Mouse (Mus musculus): ENCODE data around the gene Fgfr4. TPM values are rescaled to one million over a fixed set of nuclear protein-coding genes. Genes with fewer than 3 reads are reported as not detected.
A peak's percentile ranks its signal among the peaks of the same experiment; 100 is the strongest.
"Not testable (repeated sequence)": the region's sequence is repeated elsewhere in the genome, so short reads cannot be mapped to it uniquely, and the experiment has no call there.

The Fgfr4 gene
- total RNA-seq, 1 experiment from 2014 or later = not detected

- ATAC-seq (replicated peaks in 1 of 2; ENCODE audit: insufficient read depth in 1 of 2, low FRiP score in 2 of 2, low TSS enrichment in 1 of 2, low read depth in 1 of 2, poor library complexity in 2 of 2, severe bottlenecking in 2 of 2) = no peak
These were observed 15.4 kb downstream of the Fgfr4 start for GRCm38 (mm10) chr13:55167798-55168197.

GRCm38 (mm10) chr13:55168255-55168654, 15.8 kb downstream of the Fgfr4 start:
- ATAC-seq (replicated peaks in 1 of 2; ENCODE audit: insufficient read depth in 1 of 2, low FRiP score in 2 of 2, low TSS enrichment in 1 of 2, low read depth in 1 of 2, poor library complexity in 2 of 2, severe bottlenecking in 2 of 2) = no peak

GRCm38 (mm10) chr13:55168958-55169369, 16.5 kb downstream of the Fgfr4 start:
- ATAC-seq (replicated peaks in 1 of 2; ENCODE audit: insufficient read depth in 1 of 2, low FRiP score in 2 of 2, low TSS enrichment in 1 of 2, low read depth in 1 of 2, poor library complexity in 2 of 2, severe bottlenecking in 2 of 2) = no peak

GRCm38 (mm10) chr13:55171517-55172335, 19.3 kb downstream of the Fgfr4 start:
- peak; percentile 7 to 17; a peak in 1 of 4 replicates for ATAC-seq (replicated peaks in 1 of 2; ENCODE audit: insufficient read depth in 1 of 2, low FRiP score in 2 of 2, low TSS enrichment in 1 of 2, low read depth in 1 of 2, poor library complexity in 2 of 2, severe bottlenecking in 2 of 2)

- no peak for ATAC-seq (replicated peaks in 1 of 2; ENCODE audit: insufficient read depth in 1 of 2, low FRiP score in 2 of 2, low TSS enrichment in 1 of 2, low read depth in 1 of 2, poor library complexity in 2 of 2, severe bottlenecking in 2 of 2)
These were observed 19.9 kb downstream of the Fgfr4 start for GRCm38 (mm10) chr13:55172336-55172770.

- ATAC-seq (replicated peaks in 1 of 2; ENCODE audit: insufficient read depth in 1 of 2, low FRiP score in 2 of 2, low TSS enrichment in 1 of 2, low read depth in 1 of 2, poor library complexity in 2 of 2, severe bottlenecking in 2 of 2) = no peak
These were observed 21.9 kb downstream of the Fgfr4 start for GRCm38 (mm10) chr13:55174347-55174746.

GRCm38 (mm10) chr13:55176265-55176664, 23.8 kb downstream of the Fgfr4 start:
- ATAC-seq (replicated peaks in 1 of 2; ENCODE audit: insufficient read depth in 1 of 2, low FRiP score in 2 of 2, low TSS enrichment in 1 of 2, low read depth in 1 of 2, poor library complexity in 2 of 2, severe bottlenecking in 2 of 2) = no peak

GRCm38 (mm10) chr13:55177903-55178496, 25.6 kb downstream of the Fgfr4 start:
- ATAC-seq (replicated peaks in 1 of 2; ENCODE audit: insufficient read depth in 1 of 2, low FRiP score in 2 of 2, low TSS enrichment in 1 of 2, low read depth in 1 of 2, poor library complexity in 2 of 2, severe bottlenecking in 2 of 2) = no peak

- ATAC-seq (replicated peaks in 1 of 2; ENCODE audit: insufficient read depth in 1 of 2, low FRiP score in 2 of 2, low TSS enrichment in 1 of 2, low read depth in 1 of 2, poor library complexity in 2 of 2, severe bottlenecking in 2 of 2) = peak in 1 of 2 experiments; percentile 47; a peak in 1 of 4 replicates
These were observed 26.1 kb downstream of the Fgfr4 start for GRCm38 (mm10) chr13:55178556-55178955.

- no peak for ATAC-seq (replicated peaks in 1 of 2; ENCODE audit: insufficient read depth in 1 of 2, low FRiP score in 2 of 2, low TSS enrichment in 1 of 2, low read depth in 1 of 2, poor library complexity in 2 of 2, severe bottlenecking in 2 of 2)
These were observed 27.2 kb downstream of the Fgfr4 start for GRCm38 (mm10) chr13:55179591-55179990.

- ATAC-seq (replicated peaks in 1 of 2; ENCODE audit: insufficient read depth in 1 of 2, low FRiP score in 2 of 2, low TSS enrichment in 1 of 2, low read depth in 1 of 2, poor library complexity in 2 of 2, severe bottlenecking in 2 of 2) = no peak
These were observed 29.3 kb downstream of the Fgfr4 start for GRCm38 (mm10) chr13:55181786-55182172.

- peak; percentile 89 to 90 for ATAC-seq (replicated peaks in 1 of 2; ENCODE audit: insufficient read depth in 1 of 2, low FRiP score in 2 of 2, low TSS enrichment in 1 of 2, low read depth in 1 of 2, poor library complexity in 2 of 2, severe bottlenecking in 2 of 2)
These were observed 29.9 kb downstream of the Fgfr4 start for GRCm38 (mm10) chr13:55182173-55182894.

- no peak for ATAC-seq (replicated peaks in 1 of 2; ENCODE audit: insufficient read depth in 1 of 2, low FRiP score in 2 of 2, low TSS enrichment in 1 of 2, low read depth in 1 of 2, poor library complexity in 2 of 2, severe bottlenecking in 2 of 2)
These were observed 30.9 kb downstream of the Fgfr4 start for GRCm38 (mm10) chr13:55183382-55183781.

- ATAC-seq (replicated peaks in 1 of 2; ENCODE audit: insufficient read depth in 1 of 2, low FRiP score in 2 of 2, low TSS enrichment in 1 of 2, low read depth in 1 of 2, poor library complexity in 2 of 2, severe bottlenecking in 2 of 2) = not testable (repeated sequence)
These were observed 34.6 kb downstream of the Fgfr4 start for GRCm38 (mm10) chr13:55187062-55187461.

- ATAC-seq (replicated peaks in 1 of 2; ENCODE audit: insufficient read depth in 1 of 2, low FRiP score in 2 of 2, low TSS enrichment in 1 of 2, low read depth in 1 of 2, poor library complexity in 2 of 2, severe bottlenecking in 2 of 2) = peak in 1 of 2 experiments; percentile 6; a peak in 1 of 4 replicates
These were observed 37.2 kb downstream of the Fgfr4 start for GRCm38 (mm10) chr13:55189531-55190107.

- ATAC-seq (replicated peaks in 1 of 2; ENCODE audit: insufficient read depth in 1 of 2, low FRiP score in 2 of 2, low TSS enrichment in 1 of 2, low read depth in 1 of 2, poor library complexity in 2 of 2, severe bottlenecking in 2 of 2) = peak; percentile 100
These were observed 37.9 kb downstream of the Fgfr4 start for GRCm38 (mm10) chr13:55190121-55190868.

- ATAC-seq (replicated peaks in 1 of 2; ENCODE audit: insufficient read depth in 1 of 2, low FRiP score in 2 of 2, low TSS enrichment in 1 of 2, low read depth in 1 of 2, poor library complexity in 2 of 2, severe bottlenecking in 2 of 2) = no peak
These were observed 39.1 kb downstream of the Fgfr4 start for GRCm38 (mm10) chr13:55191535-55191934.

All from hematopoietic stem cell, adult 5-6 weeks (primary cell).